In genomic region chr10:117483091-117483600, GRCm38 (mm10) we compare ENCODE assay signal across 17 mouse cellular contexts.
"Had no signal": no experiment of that assay in that cellular context is flagged by ENCODE, and none has a peak within 500 bp of the region (broad histone marks: within the 10 kb centered on the region; RNA-seq: fewer than 3 reads in every experiment).

No protein-coding gene starts in this region.

- H3K27ac ChIP-seq: neural tube, embryonic 12.5 days; neural tube, embryonic 13.5 days; neural tube, embryonic 15.5 days; stomach, embryonic 15.5 days; stomach, postnatal 0 days had no signal

- DNase-seq: retina, postnatal 1 day; right cerebral cortex, adult 18-20 months; right cerebral cortex, postnatal 14 days; right cerebral cortex, postnatal 25 days; right cerebral cortex, postnatal 4 days; spleen, adult 18-20 months; thymus, adult 18-20 months; thymus, adult 2 months; thymus, postnatal 14 days; thymus, postnatal 25 days; thymus, postnatal 36 days; thymus, postnatal 4 days had no signal

- H3K4me3 ChIP-seq: neural tube, embryonic 12.5 days; neural tube, embryonic 13.5 days; neural tube, embryonic 15.5 days; stomach, embryonic 15.5 days had no signal
